Mouse (Mus musculus) left cerebral cortex, postnatal 14 days (tissue): ENCODE measurements around the gene Coq10a. TPM values are rescaled to one million over a fixed set of nuclear protein-coding genes. Genes with fewer than 3 reads are reported as not detected.
A peak's percentile ranks its signal among the peaks of the same experiment; 100 is the strongest.

ENCODE experiments used
- DNase-seq, 2 experiments: peaks; one replicate each; pipeline ENCODE4 v3.0.0; 2021 to 2022; ENCODE audit warnings: low spot score in 2 of 2, mixed read lengths in 1 of 2
- intact Hi-C: fragments of 180-260 bp; cut with DNase I; formaldehyde crosslinking; loops from one replicate; pipeline ENCODE4 v1.15.1; 2025
- long read RNA-seq, 2 experiments: library from polyadenylated mRNA; stranded (forward); transcript quantifications; one replicate each; pipeline ENCODE4 v2.0.0; 2021
- total RNA-seq, 2 experiments: library from RNA; stranded (reverse); gene quantifications; 2 replicates each; pipeline ENCODE4 v1.2.3; 2021

Coq10a gene
- 10 to 100 TPM; 72.0 to 74.4 TPM for total RNA-seq
- long read RNA-seq, experiment 1, transcript Coq10a-205 (5 exons, 1,307 nt) = minor isoform, 8 of 97 reads
- long read RNA-seq, experiment 1, transcript Coq10a-207 (5 exons, 1,434 nt) = major isoform, 74 of 97 reads
- long read RNA-seq, experiment 1, partial matches to known transcripts = 4 of 97 reads
- long read RNA-seq, experiment 1, other reads (novel, unspliced or antisense) = 9 of 97 reads
- long read RNA-seq, experiment 2, transcript Coq10a-207 (5 exons, 1,434 nt) = major isoform, 63 of 81 reads
- long read RNA-seq, experiment 2, partial matches to known transcripts = 3 of 81 reads
- long read RNA-seq, experiment 2, other reads (novel, unspliced or antisense) = 8 of 81 reads

DNA sequence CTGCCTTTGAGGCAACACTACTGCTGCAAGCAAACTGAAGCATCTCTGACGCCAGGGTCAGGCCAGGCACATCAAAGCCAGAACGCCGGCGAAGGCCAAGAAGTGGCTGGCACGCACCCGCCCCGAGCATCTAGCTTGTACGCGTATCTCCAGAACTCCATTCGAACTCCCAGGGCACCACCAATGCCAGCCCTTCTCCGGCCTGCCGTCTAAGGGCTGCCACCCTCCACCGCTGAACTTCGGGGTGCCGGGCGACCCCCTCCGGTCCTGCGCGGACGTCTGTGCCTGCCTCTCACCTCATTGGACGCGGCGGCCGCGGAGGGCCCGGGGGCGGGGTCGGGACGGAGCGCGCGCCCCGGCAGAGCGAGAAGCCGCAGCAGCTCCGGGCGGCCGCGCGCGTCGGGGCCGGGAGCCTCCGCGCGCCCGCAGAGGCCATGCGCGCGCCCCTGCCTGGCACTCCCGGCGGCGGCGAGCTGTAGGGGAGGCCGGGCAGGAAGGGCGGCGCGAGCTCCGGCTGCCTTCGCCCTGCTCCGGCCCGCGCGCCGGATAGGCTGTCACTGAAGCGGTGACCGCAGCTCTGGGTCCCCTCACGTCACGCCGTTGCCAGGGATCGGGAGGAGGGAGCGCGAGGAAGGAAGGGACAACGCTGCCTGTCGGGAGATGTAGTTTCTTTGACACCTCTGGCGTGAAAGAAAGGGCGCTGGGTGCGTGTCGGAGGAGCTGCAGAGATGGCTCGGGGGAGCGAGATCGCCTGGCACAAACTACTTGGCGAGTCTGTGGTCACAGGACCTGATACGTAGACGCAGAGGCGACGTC, at the start of gene Coq10a:
Gene Coq10a, minus strand, starts transcription at position 596 of the 816 bp plus-strand sequence.
- peak; percentile 90 to 96 for DNase-seq
- intact Hi-C loops = loop anchor here (5.0 kb wide), 1 partner anchor 89 kb away; the partner anchor contains the start of gene Smarcc2

DNA sequence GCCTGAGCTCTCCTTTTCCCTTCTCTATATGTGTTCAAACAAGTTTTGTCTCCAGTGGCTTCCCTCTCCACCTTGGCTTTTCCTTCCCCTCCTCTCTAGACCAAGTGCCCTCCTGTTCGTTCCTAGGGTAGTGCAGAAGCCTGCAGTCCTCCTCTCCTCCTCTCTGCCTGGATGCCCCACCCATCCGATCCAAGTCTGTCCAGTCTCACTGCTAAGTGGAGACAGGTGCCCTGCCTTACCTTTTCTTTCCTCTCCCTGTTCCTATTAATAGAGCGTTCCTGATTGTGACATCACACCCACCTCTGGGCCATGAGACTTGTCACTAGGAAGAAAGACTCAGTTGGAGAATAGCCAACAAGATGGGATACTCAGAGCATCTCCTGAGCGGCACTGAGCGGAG, 46.1 kb upstream of the Coq10a start:
- intact Hi-C loops = no loop called here
- no peak for DNase-seq

DNA sequence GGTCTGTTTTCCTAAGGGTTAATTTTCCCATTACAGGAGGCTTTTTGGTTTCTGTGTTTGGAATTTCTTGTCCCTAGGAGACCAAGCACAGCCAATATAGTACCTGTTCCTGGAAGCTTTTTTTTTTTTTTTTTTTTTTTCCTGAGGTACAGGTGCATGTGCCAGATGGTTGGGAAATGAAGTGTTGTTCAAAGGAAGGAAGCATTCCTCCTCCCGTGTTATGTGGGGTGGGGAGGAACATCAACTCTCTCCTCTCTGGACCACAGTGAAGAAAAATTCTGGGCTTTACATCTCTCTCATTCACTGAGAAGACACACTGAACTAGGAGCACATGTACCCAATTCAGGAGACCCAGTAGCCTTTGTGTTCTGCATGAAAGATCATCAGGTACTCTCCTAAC, 44.3 kb upstream of the Coq10a start:
- no peak for DNase-seq
- intact Hi-C loops = no loop called here

DNA sequence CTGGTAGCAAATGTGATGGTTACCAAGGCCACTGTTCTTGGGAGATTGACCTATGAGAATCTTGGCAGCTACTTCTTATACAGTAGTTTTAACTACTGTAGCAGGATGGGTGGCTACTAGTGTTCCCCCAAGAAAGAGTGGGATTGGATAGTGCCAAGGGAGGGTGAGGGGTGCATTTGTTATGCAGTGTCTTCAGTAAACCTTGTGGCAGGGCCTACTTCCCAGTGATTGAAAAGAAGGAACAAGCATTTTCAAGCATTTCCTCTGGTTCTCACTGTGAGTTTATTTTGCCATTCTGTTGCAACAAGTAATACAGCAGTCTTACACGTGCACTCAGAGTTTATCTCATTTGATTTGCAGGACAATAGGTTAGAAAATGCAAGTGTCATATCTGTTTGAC, 43.8 kb upstream of the Coq10a start:
- no peak for DNase-seq
- intact Hi-C loops = no loop called here

DNA sequence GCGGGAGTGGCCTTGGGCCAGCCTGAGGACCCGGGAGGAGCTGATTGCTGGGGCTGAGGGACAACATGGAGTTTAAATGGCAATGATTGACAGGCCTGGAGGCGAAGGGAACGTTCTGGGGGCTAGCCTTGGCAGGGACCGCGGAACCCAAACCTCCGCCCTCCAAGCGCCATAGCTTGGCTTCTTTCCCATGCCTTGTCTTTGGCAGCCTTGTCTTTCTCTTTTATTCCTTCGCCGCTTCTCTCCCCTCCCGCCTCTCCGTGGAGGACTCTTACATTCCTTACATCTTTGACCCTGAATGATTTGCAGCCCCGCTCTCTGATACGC, 43.2 kb upstream of the Coq10a start:
- peak; percentile 35 to 37 for DNase-seq
- intact Hi-C loops = no loop called here

DNA sequence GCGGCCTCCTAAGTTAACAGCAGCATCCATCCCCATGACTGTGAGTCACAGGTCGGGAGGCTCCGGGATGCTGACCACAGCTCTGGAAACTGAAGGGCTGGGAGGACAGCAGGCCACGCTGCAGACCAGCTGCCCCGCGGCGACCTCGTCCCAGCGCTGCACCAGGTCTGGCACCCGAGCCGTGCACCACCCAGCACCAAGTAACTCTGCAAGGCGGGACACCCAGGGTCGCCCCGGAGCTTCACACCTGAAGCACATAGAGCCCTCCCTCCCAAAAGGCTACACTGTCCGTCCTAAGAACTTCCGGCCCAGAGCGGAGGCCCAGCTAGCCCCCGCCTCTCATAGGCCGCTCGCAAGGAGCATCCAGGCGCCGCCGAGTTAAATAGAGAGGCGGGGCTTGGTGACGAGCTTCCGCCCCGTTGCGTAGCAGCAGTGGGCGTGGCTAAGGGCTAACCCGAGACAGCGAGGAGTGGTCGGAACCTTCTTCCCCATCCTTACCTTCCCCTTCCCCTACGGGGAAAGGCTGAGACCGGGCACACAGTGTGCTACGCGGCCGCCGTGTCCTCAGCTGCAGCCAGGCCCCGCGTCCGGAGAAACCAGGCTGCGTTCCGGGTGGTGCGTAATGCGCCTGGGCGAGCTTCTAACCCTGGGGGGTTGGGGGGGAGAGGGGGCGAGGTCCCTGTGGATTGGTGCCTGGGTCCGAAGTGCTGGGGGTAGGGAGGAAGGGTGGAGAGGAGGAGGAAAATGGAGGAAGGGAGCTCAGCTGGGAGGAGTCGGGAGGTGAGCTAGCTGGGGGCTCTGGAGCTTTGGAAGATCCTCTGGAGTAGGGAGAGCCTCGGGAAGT, 42.6 kb upstream of the Coq10a start, which contains the start of the genes Nabp2 and Rnf41:
Gene Nabp2, minus strand, starts transcription at position 282 of the 844 bp plus-strand sequence.
Gene Rnf41, plus strand, starts transcription at position 447 of the 844 bp plus-strand sequence.
- intact Hi-C loops = loop anchor here (2.0 kb wide), 1 partner anchor 47 kb away; the partner anchor contains the start of gene Smarcc2
- DNase-seq = peak; percentile 96 to 97

DNA sequence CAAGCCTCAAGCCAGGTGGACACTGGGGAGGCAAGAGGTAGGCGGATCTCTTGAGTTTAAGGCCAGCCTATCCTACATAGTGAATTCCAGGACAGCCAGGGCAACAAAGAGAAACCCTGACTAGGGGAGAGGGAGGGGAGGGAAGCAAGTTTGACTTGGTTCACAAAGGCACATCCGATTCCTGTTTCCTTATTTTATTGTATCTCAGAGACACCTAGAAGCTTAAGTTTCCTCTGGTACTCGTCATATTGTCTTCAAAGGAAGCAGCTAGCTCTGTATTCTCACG, 41.7 kb upstream of the Coq10a start:
- intact Hi-C loops = loop anchor here (2.0 kb wide), 1 partner anchor 48 kb away; the partner anchor contains the start of gene Smarcc2
- no peak for DNase-seq

DNA sequence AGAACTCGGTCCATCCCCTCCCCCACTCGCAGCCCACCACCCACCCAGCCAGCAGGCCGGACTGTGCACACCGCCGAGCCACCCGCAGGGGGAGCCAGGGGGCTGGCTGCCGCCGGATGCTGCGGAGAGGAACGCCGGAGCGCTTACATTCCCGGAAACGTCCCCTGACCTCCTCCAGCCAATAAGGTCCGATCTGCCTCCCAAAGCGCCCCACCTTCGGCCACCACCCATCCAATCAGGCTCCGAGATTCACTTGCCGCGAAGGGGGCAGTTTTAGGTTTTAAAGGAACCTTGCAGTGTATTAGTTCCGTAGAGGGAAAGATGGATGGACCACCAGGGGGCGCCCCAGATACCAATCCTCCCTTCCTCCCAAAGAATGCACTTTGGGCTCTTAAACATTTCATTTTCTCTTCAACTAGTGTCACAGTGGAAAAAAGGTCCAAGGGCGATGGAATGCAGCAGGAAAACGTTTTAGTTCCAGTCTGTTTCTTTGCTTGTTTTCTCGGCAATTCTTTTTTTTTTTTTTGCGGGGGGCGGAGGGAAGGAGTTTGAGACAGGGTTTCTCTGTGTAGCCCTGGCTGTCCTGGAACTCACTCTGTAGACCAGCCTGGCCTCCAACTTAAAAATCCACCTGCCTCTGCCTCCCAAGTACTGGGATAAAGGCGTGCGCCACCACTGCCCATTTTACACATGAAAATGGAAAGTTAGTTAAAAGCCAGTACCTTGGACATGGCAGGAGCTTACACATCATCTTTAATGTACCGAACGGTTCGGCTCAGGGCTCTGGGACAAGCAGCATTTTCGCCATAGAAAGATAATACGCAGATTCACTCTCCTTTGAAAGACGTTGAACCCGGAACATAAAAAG, 41.1 kb upstream of the Coq10a start:
- intact Hi-C loops = loop anchor here (2.0 kb wide), 1 partner anchor 49 kb away; the partner anchor contains the start of gene Smarcc2
- peak; percentile 98 to 99 for DNase-seq

DNA sequence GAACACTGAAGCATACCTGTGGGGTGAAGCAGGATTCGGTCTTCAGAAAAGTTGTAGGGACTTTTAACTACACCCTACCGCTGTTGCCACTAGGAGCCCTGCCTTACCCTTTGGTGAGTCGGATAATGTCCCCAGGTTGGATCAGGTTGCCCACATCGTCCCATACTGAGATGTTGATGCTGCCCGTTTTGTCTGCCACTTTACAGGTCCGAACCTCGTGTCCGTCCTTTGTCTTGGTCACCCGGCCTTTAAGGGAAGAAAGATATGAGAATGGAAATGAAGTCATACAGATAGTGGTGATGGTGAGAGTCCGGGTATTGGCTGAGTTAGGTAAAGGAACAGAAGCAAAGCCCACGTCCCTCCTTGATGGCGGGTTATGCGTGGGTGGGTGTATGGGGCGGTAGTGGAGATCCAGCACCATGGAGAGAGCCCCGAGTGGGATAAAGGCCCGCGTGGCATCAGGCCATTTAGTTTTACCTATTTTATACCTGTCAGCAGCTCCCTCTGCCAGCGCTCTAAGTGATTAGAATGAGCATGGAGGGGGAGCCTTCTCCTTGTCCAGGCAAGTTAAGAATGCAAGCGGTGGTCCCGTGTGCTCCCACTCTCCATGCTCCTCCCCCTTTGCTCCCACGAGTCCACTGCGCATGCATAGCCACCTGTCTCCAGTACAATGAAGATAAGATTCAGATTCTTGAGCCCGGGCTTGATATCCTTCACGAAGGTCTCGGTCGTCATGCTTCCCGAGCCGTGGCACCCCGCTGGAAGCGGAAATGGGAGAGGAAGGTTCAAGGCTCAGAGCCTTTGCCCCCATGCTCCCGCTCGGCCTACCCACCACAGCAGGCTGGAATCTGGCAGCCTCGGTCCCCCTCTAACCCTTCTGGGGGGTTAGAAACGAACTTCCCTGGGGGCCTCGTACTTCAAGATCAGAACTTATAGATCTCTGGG, 40.1 kb upstream of the Coq10a start:
- intact Hi-C loops = no loop called here
- peak; percentile 54 to 62 for DNase-seq

DNA sequence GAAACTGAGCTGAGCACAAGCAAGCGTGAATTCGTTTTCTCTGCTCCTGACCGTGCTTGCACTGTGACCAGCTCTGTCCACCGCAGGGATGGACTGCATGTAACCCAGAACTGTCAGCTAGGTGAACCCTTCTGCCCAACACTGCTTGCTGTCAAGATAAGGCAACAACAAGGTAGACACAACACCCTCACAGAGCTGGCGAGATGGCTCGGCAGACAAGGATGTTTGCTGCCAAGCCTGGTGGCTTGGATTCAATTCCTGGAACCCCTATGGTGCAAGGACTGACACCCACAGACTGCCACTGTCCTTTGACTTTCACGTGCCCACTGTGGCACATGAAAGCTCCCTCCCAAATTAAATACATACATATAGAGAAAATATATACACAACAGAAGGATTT, 35.1 kb upstream of the Coq10a start:
- DNase-seq = no peak
- intact Hi-C loops = no loop called here

DNA sequence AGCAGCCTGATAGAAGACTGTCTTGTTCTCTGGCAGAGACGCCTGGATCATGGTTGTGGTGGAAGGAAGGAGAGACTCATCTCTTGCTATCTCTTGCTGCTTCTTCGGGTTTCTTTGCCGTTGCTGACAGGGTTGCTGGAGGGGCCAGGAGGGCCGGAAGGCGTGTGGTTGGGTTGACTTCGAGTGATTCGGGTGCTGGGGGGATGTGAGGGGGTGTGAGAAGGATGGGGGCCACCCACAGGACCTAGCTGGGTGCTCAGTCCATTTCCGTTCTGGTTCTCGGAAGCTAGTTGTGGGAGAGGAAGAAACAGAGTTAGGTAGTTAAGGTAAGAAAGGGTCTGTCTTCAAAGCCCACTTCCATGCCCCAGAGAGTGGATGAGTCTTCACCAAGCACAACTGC, 32.8 kb upstream of the Coq10a start:
- intact Hi-C loops = no loop called here
- no peak for DNase-seq

DNA sequence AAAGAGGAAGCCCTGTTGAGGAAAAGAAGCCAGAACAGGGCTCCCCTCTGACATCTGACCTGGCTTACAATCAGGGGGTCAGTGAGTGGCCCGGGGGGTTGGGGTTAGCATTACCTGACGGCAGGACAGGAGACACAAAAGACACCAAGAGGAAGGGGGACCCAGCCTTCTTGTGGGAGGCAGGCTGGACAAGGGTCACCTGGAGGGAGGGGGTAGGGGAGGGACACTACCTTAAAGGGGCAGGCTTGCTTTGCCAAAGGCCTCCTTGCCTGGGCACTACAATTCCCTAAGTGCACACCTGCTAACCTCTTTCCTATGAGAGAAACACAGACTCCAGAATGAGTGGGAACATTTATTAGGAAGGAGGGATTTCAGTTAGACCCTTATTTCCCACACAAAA, 32.3 kb upstream of the Coq10a start, which contains the start of gene Slc39a5:
Gene Slc39a5, minus strand, starts transcription at position 174 of the 400 bp plus-strand sequence.
- no peak for DNase-seq
- intact Hi-C loops = no loop called here

DNA sequence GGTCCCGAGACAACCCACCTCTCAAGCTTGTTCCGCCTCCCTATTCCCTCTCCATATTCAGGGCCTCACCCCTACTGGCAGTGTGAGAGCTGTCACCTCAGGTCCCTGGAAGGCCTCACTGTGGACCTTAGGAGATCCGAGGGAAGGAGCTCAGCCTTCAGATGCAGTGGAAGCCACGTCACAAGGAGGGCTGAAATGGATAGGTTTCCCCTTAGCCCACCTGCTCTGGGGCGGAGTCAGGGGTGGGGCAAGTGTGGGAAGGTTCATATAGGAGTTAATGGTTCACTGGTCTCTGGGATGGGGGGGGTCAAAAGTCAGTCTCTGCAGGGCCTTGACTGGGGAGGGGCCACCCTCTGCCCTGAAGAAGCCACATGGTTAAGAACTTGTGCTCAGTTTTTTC, 31.5 kb upstream of the Coq10a start:
- no peak for DNase-seq
- intact Hi-C loops = no loop called here

DNA sequence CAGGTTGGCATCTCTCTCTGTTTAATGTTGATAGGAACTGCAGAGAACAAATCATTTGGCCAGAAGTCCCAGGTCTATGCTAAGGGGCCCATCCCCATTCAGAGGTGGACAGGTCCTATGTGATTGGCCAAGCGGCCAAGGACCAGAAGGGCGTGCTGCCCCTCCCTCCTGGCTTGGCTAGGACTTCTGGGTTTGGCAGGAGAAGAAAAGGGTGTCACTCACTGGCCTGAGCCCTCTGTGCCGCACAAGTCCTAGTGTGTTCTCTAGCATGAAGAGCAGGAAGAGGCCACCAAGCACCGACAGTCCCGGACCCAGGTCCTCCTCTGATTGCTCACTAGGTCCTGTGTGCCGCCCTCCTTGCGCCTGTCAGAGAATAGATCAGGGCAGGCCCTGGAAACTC, 28.7 kb upstream of the Coq10a start:
- DNase-seq = no peak
- intact Hi-C loops = no loop called here

DNA sequence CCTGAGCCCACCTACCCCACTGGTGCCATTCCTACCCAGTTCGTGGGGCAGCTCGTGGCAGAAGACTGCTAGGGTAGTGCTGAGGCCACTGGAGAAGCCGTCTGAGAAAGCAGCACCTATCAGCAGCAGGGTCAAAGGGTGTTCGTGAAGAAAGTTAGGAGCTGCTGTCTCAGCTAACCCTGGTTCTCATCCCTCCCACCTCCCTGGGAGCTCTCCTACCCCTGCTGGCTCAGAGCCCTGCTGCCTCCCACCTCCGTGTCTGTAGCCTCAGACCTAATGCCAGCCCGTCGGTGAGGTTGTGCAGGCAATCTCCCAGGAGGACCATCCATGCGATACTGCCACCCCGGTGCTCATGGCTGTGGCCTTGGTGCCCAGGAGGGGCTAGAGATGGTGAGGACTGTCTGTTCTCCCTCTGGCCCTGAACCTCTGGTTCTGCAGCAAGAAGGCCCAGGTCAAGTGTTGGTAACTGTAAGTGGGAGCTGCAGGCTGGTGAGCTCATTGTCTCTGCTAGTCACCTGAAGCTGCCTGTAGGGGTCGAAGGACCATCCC, 28.0 kb upstream of the Coq10a start:
- intact Hi-C loops = no loop called here
- DNase-seq = no peak

DNA sequence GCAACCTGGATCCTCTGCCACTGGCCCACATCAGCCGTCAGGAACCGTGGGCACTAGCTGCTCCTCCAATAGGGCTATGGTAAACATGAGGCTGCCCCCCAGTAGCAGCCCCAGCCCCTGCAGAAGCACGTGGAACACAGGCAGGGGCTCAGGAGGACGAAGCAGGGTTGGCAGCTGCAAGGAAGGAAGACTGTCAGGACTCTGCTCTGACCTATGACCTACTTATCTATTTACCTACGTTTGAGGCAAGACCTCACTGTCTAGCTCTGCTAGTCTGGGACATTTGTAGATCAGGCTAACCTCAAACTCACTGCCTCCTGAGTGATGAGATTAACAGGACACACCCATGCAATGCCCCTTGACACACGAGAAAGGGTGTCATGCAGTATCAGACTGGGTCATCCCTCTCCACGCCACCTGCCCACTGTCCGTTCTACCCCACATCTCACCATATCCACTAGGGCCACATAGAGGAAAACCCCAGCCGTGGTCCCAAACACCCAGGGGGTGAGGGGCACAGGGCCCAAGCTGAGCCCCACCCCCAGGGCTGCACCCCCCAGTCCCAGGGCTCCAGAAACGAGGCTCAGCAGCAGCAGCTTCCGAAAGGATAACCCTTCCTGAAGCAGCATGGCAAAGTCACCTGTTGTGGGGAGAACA, 27.3 kb upstream of the Coq10a start:
- no peak for DNase-seq
- intact Hi-C loops = no loop called here

DNA sequence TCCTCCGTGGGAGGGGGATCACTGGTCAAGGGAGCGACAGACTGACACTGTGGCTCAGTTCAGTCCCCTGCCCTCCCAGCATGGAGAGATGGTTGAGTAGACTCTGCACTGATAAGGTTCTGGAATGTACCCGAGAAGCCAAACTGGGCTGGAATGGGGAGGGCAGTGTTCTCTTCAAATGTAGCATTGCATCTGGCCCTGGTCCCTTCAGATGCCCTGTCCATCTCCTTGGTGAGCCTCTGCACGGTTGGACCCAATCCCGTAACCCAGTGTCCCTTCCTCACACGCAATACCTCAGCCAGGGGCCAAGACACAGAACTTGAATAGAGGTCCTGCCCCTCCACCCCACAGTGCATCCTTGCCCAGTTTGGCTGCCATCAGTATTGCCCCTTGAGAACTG, 23.1 kb upstream of the Coq10a start:
- no peak for DNase-seq
- intact Hi-C loops = no loop called here
